Mouse (Mus musculus): ENCODE measurements around the gene Cyfip1.
A peak's percentile ranks its signal among the peaks of the same experiment; 100 is the strongest.
"Not testable (repeated sequence)": the region's sequence is repeated elsewhere in the genome, so short reads cannot be mapped to it uniquely, and the experiment has no call there.

Cyfip1 gene

DNA sequence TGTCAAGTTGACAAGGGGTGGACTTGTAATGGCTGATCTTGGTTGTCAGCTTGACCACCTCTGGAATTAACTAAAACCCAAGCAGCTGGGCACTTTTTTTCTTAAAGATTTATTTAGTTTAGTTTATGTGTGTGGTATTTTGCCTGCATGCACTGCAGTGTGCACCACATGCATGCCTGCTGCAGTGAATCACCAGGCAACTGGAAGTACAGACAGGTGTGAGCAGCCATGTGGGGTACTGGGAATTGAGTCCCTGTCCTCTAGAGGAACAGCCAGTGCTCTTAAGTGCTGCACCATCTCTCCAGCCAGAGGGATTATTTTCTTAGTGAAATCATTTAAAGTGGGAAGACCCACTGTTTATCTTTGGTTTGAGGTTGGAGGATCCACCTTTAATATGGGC is 23.5 kb downstream of the Cyfip1 start:
- no peak for DNase-seq (ENCODE audit: low spot score)

DNA sequence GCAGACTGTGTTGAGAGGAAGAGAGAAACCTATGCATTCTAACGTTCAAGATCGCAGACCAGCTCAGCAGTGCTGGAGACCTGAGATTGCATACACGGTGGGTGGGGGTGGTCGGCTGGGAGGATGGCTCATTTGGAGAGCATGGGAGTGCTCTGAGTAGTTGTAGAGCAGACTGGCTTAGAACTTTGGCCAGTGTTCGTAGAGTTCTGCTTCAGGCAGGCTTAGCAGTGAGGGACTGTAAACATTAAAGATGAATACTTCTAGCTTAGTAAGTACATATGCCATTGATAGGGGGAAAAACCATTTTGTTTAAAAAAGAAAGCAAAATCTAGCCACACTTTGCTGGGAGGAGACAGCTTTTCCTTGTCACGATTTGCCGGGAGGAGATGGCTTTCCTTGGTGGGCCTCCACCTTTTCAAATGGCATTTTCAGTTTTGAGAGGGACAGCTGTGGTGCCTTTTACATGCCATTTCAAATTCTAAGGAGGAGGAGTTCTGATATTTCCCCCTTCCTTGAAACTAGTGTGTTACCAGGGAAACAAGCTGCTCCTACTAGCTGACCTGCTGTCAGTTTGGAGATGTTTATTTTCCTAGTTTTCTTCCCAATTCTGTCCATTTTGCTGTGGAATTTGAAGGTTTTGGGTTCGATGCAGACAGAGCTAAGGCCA is 24.3 kb downstream of the Cyfip1 start:
- no peak for DNase-seq (ENCODE audit: low spot score)

DNA sequence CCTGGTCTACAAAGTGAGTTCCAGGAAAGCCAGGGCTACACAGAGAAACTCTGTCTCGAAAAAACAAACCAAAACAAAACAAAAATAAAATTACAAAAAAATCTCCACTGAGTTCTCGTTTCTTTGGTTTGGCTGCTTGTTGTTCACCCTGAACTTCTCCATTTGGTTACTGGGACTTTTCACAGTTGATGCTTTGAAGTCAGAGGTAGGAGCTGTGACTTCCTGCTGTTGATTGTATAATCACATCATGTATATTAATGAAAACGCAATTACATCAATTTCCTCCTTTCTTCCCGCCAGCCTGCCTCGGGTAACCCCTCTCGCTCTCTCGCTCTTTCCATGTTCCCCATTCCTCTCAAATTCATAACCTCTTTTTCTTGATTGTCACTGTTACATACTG is 26.7 kb downstream of the Cyfip1 start:
- DNase-seq (ENCODE audit: low spot score), result no peak

DNA sequence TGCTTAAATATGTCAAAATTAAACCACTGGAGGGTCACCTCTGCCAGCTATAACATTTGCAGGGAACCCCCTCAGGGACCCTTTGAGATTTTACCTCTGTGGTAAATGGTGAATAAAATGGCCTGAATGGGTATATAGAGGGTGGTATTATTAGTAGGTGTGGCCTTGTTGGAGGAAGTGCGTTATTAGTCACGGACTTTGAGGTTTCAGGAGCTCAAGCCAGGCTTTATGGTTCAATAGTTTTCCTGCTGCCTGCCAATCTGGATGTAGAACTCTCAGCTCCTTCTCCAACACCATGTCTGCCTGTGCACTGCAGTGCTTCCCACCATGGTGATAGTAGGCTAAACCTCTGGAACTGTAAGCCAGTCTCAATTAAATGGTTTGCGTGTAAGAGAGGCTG is 27.7 kb downstream of the Cyfip1 start:
- no peak for DNase-seq (ENCODE audit: low spot score)

DNA sequence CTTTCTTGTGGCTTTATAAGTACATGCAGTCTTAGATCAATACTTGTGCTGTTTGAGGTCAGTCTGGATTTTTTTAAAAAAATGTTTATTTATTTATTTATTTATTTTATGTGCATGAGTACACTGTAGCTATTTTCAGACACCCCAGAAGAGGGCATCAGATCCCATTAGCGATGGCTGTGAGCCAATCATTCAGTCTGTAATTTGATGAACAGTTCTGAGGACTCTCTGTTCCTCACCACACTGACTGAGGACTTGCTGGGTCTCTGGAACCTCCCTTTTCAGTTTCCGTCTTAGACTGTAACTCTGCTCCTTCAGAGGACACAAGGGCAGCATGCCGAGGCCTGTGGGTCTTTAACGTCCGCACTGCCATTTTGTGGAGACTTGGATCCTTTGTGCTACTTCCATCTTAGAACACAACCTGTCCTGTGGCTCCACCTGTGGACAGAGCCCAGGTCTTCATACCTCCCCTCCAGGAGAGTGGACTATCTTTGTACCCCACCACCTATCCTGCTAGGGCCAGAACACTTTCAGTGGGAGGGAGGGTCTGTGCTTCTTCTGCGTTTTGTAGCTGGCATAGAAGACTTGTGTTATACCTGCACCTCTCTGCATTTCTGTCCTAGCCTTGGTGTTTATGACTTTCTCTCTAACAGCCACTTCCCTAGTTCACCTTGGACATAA is 28.9 kb downstream of the Cyfip1 start:
- no peak for DNase-seq (ENCODE audit: low spot score)

DNA sequence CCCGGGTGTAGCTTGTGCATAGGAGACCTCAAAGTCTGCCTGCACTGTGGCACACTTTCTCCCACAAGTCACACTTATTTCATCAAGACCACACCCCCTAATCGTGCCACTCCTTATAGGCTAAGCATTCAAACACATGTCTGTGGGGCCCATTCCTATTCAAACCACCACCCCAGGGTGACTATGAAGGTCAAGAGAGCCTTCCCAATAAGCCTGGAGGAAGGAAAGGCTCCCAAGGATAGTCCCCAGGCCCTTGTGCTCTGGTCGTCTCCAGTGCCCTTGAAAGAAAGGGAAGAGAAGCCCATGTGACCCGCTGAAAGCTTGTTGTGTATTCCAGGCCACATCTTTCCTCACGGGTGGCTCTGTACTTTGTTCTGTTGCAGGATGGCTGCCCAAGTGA is 29.9 kb downstream of the Cyfip1 start:
- DNase-seq (ENCODE audit: low spot score), result no peak

DNA sequence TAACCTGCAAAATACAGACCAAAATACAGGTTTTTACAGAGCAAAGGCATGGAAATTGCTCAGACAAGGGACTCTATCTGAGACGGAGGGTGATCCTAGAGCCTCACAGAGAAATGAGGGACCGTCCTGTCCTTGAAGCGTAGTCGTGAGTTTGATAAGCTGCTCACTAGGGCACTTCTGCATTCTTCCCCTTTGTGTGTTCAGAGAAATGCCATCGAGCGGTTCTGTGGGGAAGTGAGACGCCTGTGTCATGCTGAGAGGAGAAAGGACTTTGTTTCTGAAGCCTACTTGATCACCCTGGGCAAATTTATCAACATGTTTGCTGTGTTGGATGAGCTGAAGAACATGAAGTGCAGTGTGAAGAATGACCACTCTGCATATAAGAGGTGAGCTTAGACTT is 33.2 kb downstream of the Cyfip1 start:
- DNase-seq (ENCODE audit: low spot score), result no peak

DNA sequence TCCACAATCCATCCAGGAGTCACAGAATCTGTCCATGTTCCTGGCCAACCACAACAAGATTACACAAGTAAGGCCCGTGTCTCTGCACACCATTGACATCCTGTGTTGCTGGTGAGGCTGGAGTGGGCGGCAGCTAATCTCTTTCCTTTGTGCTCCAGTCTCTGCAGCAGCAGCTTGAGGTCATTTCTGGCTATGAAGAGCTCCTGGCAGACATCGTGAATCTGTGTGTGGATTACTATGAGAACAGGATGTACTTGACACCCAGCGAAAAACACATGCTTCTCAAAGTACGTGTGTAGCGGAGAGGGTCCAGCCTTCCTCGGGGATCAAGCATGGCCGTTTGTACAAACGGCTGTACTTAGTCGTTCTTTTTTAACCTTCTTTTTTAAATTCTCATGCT is 36.2 kb downstream of the Cyfip1 start:
- DNase-seq (ENCODE audit: low spot score), result no peak

DNA sequence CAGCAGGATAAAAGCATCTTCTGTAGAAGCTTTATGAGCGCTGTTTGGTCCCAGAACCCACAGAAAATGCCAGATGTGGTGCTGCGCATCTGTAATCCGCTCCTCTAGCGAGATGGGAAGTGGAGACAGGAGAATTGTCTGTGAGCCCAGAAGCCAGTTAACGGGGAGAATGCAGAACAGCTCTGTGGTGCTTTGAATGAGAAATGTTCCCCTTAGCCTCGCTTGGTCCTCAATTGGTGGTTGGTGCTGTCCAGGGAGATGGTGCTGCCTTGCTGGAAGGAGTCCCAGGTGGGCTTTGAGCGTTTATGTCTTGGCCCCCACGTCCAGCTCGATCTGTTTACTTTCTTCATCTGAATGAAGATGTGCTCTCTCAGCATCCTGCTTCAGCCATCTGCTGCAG is 39.3 kb downstream of the Cyfip1 start:
- DNase-seq (ENCODE audit: low spot score), result no peak

DNA sequence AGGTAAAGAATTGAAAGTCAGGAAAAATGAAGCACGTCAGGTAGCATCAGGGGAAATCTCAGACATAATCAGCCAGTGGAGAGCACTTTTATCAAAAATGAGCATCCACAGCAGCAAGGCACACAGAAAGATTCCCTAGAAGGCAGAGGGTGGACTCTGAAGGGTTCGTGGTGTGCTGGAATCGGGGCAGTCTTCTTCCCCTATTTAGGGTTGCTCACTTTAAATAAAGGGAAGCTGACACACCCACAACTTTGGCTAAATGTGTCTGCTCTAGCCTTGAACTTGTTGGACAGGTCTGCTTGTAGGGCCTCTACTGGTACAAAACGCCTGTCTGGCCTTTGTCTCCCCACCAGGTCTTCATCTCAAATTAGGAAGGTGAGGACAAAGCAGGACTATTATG is 47.1 kb downstream of the Cyfip1 start:
- no peak for DNase-seq (ENCODE audit: low spot score)

DNA sequence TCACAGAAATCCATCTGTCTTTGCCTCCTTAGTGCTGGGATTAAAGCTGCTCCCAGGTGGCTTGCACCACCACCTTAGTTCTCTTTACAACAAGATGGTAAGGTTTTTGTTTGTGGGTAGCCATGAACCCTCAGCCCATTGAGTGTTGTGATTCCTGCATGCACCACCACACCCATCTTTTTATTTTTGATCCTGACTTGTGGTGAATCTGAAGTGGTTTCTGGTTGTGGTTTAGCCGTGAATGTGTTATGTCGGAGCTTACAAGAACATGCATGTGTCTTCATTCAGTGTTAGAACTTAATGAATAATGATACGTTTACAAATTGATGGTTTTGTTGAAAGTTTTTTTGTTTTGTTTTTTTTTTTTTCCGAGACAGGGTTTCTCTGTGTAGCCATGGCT is 48.5 kb downstream of the Cyfip1 start:
- DNase-seq (ENCODE audit: low spot score), result peak; percentile 52

DNA sequence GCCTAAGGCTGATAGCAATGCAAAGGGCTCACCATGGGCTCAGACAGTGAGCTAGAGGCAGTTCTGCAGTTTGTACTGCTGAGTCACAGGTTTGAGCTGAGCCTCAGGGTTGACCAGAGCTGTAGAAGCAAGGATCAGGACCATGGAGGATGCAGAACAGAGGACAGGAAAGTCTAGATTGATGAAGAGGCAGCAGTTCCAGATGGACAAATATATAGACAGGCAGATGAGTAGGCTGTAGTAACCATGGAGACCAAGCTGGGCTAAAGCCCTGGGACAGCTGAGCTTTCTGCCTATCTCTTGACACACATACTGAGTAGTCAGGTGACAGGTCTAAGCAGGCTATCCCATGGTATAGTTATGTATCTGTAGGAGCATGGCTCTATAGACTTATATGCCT is 49.2 kb downstream of the Cyfip1 start:
- DNase-seq (ENCODE audit: low spot score), result no peak

DNA sequence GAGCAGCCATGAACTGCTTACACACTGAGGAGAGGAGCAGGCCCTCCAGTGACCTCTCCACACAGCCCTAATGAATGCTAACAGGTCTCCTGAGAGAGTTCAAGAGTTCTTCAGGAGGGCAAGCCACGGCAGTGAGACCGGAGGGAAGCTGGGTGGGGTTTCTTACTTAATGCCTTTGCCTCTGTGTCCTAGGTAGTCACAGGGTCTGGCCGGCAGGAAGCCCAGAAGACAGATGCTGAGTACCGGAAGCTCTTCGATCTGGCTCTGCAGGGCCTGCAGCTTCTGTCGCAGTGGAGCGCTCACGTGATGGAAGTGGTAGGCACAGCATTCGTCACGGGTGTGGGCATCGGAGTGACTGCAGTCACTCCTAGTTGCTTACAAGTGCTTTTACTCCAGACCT is 50.3 kb downstream of the Cyfip1 start:
- DNase-seq (ENCODE audit: low spot score), result peak; percentile 28

DNA sequence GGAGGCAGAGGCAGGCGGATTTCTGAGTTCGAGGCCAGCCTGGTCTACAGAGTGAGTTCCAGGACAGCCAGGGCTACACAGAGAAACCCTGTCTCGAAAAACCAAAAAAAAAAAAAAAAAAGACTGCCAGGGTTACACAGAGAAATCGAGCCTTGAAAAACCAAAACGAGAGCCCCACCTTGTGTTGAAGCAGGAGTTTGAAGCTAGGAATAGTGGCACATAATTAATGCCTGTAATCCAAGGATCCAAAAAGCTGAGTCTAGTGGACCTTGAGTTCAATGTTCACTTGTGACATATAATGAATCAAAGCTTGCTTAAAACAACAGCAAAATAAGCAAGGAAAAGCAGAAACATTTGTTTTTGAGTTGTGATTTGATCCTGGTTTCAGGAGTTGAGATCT is 62.2 kb downstream of the Cyfip1 start:
- DNase-seq (ENCODE audit: low spot score), result no peak

DNA sequence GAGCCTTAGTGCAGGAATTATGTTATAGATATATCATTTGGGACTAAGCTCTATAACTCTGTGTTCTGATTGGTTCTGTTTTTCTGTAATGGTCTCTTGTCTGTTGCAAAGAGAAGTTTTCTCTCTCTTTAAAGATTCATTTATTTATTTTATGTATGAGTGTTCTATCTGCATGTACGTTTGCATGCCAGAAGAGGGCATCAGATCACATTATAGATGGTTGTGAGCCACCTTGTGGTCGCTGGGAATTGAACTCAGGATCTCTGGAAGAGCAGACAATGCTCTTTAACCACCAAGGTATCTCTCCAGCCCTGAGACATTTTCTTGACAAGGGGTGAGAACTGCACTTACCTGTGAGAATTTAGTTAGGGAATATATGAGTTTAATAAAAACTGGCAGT is 63.9 kb downstream of the Cyfip1 start:
- DNase-seq (ENCODE audit: low spot score), result no peak

DNA sequence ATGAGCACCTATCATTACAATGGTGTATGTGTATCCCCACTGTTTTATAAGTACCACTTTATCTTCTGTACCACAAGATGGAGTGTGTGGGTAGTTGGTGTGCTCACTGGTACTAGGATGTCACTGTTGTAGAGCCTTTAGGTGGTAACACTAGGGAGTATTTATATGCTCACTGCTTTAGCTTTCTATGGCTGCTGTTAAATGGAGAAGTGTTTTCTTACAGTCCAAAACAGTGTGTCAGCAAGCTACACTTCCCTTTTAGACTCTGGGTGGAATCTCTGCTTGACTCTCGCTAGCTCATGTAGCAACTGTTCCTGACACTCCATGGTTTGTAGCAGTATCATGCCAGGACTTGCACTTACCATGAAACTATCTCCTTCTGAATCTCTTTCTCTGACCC is 68.0 kb downstream of the Cyfip1 start:
- DNase-seq (ENCODE audit: low spot score), result no peak

DNA sequence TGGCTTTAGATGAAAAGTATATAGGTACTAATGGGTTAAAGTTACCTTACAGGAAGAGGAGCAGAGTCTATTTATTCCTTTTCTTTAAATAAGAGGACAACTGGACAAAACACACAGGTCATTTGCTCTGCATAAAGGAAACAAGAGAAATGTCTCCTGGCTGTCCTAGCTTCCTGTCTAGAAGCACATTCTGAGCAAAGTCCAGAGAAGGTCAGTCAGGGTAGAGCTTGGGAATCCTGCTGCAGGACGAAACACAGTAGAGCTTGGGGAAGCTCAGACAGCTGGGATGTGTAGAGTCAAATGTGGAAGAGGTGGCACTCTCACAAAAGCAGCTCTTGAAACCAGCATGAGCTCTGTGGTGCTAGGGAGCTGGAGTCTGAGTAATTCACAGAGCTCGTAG is 68.8 kb downstream of the Cyfip1 start:
- no peak for DNase-seq (ENCODE audit: low spot score)

DNA sequence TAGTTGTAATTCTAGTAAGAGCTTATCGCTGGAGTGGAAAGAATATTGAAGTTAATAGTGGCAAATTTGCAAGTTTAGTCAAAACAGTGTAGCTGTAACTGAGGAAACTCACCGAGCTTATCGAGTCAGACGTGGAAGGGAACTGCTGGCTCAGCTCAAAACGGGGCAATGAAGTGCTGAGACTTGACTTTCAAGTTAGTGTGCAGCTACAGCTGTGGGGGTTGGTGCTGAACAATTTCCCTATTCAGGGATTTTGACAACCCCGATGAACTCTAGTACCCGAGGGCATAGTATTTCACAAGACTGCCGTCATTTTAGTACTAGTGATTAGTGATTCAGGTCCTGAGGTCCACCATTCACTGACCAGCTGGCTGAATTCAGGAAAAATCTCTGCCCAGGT is 69.8 kb downstream of the Cyfip1 start:
- no peak for DNase-seq (ENCODE audit: low spot score)

DNA sequence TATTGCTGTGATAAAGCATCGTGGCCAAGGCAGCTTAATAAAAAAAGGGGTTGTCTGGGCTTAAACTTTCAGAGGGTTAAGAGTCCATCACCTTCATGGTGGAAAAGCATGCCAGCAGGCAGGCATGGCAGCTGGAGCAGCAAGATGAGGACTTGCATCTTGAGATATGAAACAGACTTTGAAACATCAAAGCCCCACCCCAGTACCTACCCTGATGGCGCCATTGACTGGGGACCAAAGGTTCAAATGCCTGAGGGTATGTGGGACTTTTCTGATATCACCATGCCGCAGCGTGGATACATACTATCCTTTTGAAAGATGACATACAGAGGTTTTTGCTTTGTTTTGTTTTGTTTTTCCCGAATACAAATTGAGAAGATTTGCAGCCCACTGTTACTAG is 70.6 kb downstream of the Cyfip1 start:
- no peak for DNase-seq (ENCODE audit: low spot score)

DNA sequence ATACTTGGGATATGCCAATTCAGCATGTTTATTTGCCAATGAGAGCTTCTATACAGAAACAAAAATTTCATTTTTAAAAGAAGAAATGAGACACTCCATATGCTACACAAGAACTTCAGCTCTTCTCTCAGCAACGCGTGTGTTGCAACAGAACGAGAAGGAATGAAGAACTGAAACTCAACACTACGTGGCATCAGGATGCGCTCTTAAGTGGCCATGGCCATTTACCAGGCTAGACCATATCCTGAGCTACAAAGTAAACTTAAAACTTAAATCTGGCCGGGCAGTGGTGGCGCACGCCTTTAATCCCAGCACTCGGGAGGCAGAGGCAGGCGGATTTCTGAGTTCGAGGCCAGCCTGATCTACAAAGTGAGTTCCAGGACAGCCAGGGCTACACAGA is 76.8 kb downstream of the Cyfip1 start:
- not testable (repeated sequence) for DNase-seq (ENCODE audit: low spot score)

DNA sequence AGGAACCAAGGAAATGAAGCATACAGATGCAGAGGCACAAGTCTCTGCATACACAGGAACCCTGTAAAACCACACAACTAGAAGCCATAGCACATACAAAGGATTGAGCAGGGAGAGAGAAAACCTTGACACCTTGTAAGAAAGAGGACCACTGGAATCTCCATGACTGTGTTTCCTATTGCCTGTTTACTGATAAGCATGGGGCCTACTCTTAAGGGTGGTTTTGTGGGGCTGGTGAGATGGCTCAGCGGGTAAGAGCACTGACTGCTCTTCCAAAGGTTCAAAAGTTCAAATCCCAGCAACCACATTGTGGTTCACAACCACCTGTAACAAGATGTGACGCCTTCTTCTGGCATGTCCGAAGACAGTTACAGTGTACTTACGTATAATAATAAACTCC is 85.7 kb downstream of the Cyfip1 start:
- DNase-seq (ENCODE audit: low spot score), result no peak

DNA sequence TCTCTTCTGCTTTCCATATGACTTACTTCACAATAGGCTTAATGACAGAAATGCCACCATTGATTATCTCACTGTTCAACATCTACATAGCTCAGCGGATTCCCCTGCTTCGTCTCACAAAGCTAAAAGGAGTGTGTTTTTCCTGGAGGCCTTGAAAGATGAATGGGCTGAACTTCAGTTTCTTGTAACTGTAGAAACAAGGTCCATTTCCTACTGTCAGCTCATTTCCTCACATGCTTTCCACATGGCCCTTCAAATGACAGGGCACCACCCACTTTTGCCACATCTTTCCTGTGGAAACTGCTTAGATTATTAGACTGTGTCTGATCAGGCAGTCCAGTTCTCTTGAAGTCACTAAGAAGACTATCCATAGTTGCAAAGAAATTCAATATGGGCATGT is 87.1 kb downstream of the Cyfip1 start:
- no peak for DNase-seq (ENCODE audit: low spot score)

DNA sequence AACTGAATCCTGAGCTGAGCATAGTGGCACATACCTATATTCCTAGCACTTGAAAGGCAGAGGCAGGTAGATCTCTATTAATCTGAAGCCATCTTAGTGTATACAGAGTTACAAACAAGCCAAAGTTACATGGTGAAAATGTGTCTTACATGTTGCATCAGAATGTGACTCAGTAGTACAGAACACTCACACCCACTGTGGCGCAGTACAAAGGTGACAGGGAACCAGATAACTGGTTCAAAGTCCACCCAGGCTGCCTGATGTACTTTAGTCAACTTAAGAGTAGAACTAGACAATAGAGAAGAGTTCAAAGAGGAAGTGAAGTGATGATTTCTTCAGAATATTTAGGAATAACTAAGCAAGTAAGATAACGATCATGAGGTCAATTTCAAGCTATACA is 93.5 kb downstream of the Cyfip1 start:
- DNase-seq (ENCODE audit: low spot score), result no peak

DNA sequence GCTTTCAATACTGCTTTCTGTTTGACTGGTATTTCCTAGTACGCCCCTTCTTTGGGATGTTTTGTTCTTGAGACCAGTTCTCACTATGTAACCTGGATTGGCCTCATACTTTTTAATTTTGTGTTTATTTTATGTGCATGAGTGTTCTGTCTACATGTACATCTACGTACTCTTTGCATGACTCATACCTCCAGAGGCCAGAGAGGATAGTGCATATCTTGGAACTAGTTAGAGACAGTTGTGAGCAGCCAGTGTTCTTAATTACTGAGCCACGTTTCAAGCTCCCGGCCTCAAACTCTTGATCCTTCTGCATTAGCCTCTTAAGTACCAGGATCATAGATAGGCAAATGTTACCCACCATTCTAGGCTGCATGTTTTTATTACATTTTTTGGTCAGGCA is 96.8 kb downstream of the Cyfip1 start:
- no peak for DNase-seq (ENCODE audit: low spot score)

All from T-cell, adult 2 months (primary cell).